ENCODE assay signal across 10 mouse cellular contexts in the genomic region with DNA sequence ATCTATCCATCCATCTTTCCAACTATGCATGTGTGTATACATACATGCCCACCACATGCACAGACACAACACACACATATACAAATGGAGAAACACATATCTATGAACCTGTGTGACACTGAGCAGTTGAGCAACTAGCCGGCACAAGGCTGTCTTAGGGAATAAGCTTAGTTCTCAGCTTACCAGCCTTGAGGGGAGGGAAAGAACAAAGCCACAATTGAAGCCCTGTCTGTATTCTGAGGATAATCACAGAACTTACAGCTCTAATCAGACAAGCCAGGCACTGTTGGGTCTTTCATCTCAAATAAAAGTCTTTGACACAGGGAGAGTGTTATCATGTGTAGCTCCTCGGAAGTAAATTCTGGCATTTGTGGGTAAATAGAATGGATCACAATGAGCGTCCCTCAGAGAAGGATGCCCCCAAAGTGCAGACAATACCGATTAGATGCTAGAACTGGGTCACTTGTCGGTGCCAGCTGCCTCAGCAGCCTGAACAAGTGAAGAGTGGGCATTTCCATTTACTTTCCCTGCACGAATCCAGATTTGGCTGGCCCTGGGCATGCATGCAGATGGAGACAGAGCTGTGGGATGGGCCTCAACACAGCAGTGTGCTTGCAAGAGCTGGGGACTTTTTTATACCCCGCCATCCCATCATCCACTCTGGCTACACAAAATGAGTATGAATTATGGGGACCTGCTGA.
DNase-seq lines count a peak whose midpoint lies in the region; ATAC-seq and TF ChIP-seq lines count a peak whose summit lies in the region.
"Had no signal": no experiment of that assay in that cellular context is flagged by ENCODE, and none has a peak within 500 bp of the region (broad histone marks: within the 10 kb centered on the region; RNA-seq: fewer than 3 reads in every experiment).

No protein-coding gene starts in this region.

- no peaks in the 10 kb centered on the region for H3K27me3 ChIP-seq in midbrain, embryonic 16.5 days (ENCODE audit: control insufficient read depth, insufficient read depth, low read depth, low read length)

- no peaks in the 10 kb centered on the region for H3K36me3 ChIP-seq in midbrain, embryonic 16.5 days (ENCODE audit: control insufficient read depth, insufficient read depth, low read length)

- peak; percentile 37 to 49 for DNase-seq in cerebellum, postnatal 36 days
- peak; percentile 68 to 82 for DNase-seq in layer of hippocampus, adult 2 months (ENCODE audit: low spot score in 2 of 2)
- DNase-seq in gastrocnemius, adult 8-10 months (ENCODE audit: low spot score in 2 of 2) = no peak
- DNase-seq in heart, postnatal 4 days = no peak
- no peak for DNase-seq in adrenal gland, postnatal 10 days
- no peak for DNase-seq in adrenal gland, adult 18-20 months (ENCODE audit: low spot score in 2 of 2)
- DNase-seq: kidney, adult 8-10 months had no signal

- no peaks in the 10 kb centered on the region for H3K9me3 ChIP-seq in midbrain, embryonic 16.5 days (replicated peaks; ENCODE audit: control insufficient read depth, low read length, poor library complexity, severe bottlenecking)

- peak overlapping the region; percentile 26; the same call in 1 of the 2 replicates for H3K4me2 ChIP-seq in midbrain, embryonic 16.5 days (ENCODE audit: low read length)

- peak; percentile 36; the same call in 1 of the 2 replicates for ATAC-seq in cerebellum, adult (ENCODE audit: insufficient number of reproducible peaks, low FRiP score, low TSS enrichment)
- ATAC-seq in midbrain, embryonic 16.5 days = peak; percentile 84
- ATAC-seq: lung, postnatal 0 days had no signal

- H3K4me1 ChIP-seq in midbrain, embryonic 16.5 days (ENCODE audit: control insufficient read depth, insufficient read depth, low read length) = peaks cover 11% of the 10 kb centered on the region

- no peak for TF ChIP-seq CTCF in layer of hippocampus, adult 2 months (conservative IDR thresholded peaks at IDR 0.05)

- no peak overlapping the region for H3K9ac ChIP-seq in midbrain, embryonic 16.5 days (ENCODE audit: low read depth, low read length)

- WGBS in midbrain, embryonic 16.5 days = 22% methylated on average over 7 of the region's 7 CpGs

- H3K27ac ChIP-seq in layer of hippocampus, adult 2 months = peak overlapping the region; percentile 86
- peak overlapping the region; percentile 29; the same call in 1 of the 2 replicates for H3K27ac ChIP-seq in midbrain, embryonic 16.5 days (ENCODE audit: low read length)

- no peak overlapping the region for H3K4me3 ChIP-seq in layer of hippocampus, adult 2 months
- no peak overlapping the region for H3K4me3 ChIP-seq in midbrain, embryonic 16.5 days (ENCODE audit: low read depth, low read length)

Comparison
In these comparisons a context has a peak if more than half of its experiments do, and no peak if none do; other contexts are left out.
1. DNase-seq: peak in cerebellum, postnatal 36 days (2 of 2) and layer of hippocampus, adult 2 months (2 of 2); none in gastrocnemius, adult 8-10 months (0 of 2), heart, postnatal 4 days (single experiment), adrenal gland, postnatal 10 days (single experiment) and adrenal gland, adult 18-20 months (0 of 2).